Mouse (Mus musculus) ES-Bruce4 (cell line): ENCODE results near the gene Parva.

Source experiments
- CTCF ChIP-seq: IDR thresholded peaks from one replicate; pipeline ENCODE4 v1.8.1; 2011; ENCODE audit warnings: low read depth, low read length
- EP300 ChIP-seq: IDR thresholded peaks from 2 replicates; pipeline ENCODE4 v1.6.1; 2011; ENCODE audit warnings: low read depth, low read length; ENCODE audit not compliant: insufficient read depth
- POLR2A ChIP-seq: IDR thresholded peaks from one replicate; pipeline ENCODE4 v1.8.1; 2011; ENCODE audit warnings: low read length; ENCODE audit not compliant: insufficient read depth

DNA sequence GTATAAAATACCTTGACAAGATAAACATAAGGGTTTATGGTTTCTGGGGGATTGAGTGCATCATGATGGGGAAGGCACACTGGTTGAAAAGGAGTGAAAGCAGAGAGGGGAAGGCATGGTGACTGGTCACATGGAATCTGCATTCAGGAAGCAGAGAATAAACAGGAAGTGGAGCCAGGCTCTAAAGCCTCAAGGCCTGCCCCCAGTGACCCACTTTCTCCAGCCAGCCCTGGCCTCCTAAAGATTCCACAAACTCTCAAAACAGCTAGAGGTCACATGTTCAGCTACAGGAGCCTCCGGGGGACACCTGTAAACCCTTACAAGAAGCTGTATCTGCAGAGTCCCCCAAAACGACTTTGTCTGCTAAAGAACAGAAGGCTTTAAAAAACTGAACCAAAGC is 22.2 kb upstream of the Parva start:
- no peak for TF ChIP-seq POLR2A
- no peak for TF ChIP-seq CTCF
- TF ChIP-seq EP300, result no peak
